Mouse (Mus musculus) forebrain, embryonic 11.5 days (tissue): ENCODE data around the gene Pcnp. TPM values are rescaled to one million over a fixed set of nuclear protein-coding genes. Genes with fewer than 3 reads are reported as not detected.

Experiments used
- ATAC-seq: fragments of 200-750 bp; cut with Nextera tagmentation; replicated peaks from 2 replicates; pipeline ENCODE4 v1.8.0; 2017; ENCODE audit warnings: moderate TSS enrichment; ENCODE audit not compliant: low FRiP score
- DNase-seq: peaks from one replicate; pipeline ENCODE4 v3.0.0-alpha.2; 2017; ENCODE audit warnings: low spot score
- H3K27ac ChIP-seq: fragments of 300-500 bp; sonication (generic); 2 replicates; pipeline ENCODE4 v1.5.1; 2014; ENCODE audit warnings: low read depth, low read length
- H3K27me3 ChIP-seq: fragments of 300-500 bp; sonication (generic); 2 replicates; pipeline ENCODE4 v1.6.1; 2014; ENCODE audit warnings: mild to moderate bottlenecking, low read length, mixed read lengths; ENCODE audit not compliant: control insufficient read depth, insufficient read depth
- H3K36me3 ChIP-seq: fragments of 300-500 bp; sonication (generic); 2 replicates; pipeline ENCODE4 v1.6.1; 2014; ENCODE audit warnings: mild to moderate bottlenecking, low read length, moderate library complexity, mixed read lengths; ENCODE audit not compliant: control insufficient read depth, insufficient read depth
- H3K4me1 ChIP-seq: fragments of 300-500 bp; sonication (generic); replicated peaks from 2 replicates; pipeline ENCODE4 v1.6.1; 2014; ENCODE audit warnings: low read length, mixed read lengths; ENCODE audit not compliant: control insufficient read depth, insufficient read depth
- H3K4me2 ChIP-seq: fragments of 300-500 bp; sonication (generic); 2 replicates; pipeline ENCODE4 v1.6.1; 2014; ENCODE audit warnings: low read depth, mild to moderate bottlenecking, low read length, moderate library complexity, mixed read lengths; ENCODE audit not compliant: severe bottlenecking
- H3K4me3 ChIP-seq: fragments of 300-500 bp; sonication (generic); 2 replicates; pipeline ENCODE4 v1.5.1; 2014; ENCODE audit warnings: low read depth, low read length
- H3K9ac ChIP-seq: fragments of 300-500 bp; sonication (generic); 2 replicates; pipeline ENCODE4 v1.6.1; 2014; ENCODE audit warnings: low read length
- H3K9me3 ChIP-seq: fragments of 300-500 bp; sonication (generic); 2 replicates; pipeline ENCODE4 v1.6.1; 2016; ENCODE audit warnings: low read length, mixed read lengths; ENCODE audit not compliant: control insufficient read depth
- WGBS: fragments of 180-500 bp; shearing (Covaris S2); extraction: QIAGEN DNeasy Blood & Tissue Kit; methylation state at CpG from one replicate; pipeline ENCODE4 v1.1.7; 2014; 5-methylcytosine and 5-hydroxymethylcytosine counted together
- polyA plus RNA-seq: library from polyadenylated mRNA; unstranded; fragments of >200 nt; fragmentation: Nextera tagmentation; extraction: Ambion mirVana; gene quantifications from 2 replicates; pipeline ENCODE4 v1.2.1, GENCODE M21; 2014

Pcnp gene
- polyA plus RNA-seq, 1 experiment from 2014 or later = 372 TPM

DNA sequence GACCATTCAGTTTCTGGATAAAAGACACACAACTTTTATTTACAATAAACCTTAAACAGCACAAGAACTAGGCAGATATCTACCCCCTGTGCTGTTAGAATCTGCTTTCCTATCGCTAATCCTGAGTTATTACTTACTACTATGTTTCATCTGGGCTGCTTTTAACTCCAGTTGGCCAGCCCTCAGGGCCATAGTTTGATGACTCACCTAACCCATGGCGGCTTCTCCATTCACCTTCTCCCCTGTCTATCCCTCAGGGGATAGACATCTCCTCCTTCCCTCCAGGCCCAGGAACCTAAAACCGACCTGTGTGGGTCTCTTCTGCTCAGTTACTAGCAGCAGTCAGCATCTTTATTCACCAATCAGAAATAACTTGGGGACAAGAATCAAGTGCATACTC is 43.5 kb downstream of the Pcnp start:
- peaks cover 4% of the 10 kb centered on the region; the same call in 1 of the 2 replicates for H3K36me3 ChIP-seq
- no peaks in the 10 kb centered on the region for H3K27me3 ChIP-seq
- H3K4me2 ChIP-seq = no peak overlapping the region
- no peak overlapping the region for H3K9ac ChIP-seq
- no peaks in the 10 kb centered on the region for H3K4me1 ChIP-seq
- no peak overlapping the region for H3K4me3 ChIP-seq
- WGBS = 93% methylated on average over 3 of the region's 3 CpGs
- H3K9me3 ChIP-seq = no peaks in the 10 kb centered on the region
- no peak for DNase-seq
- H3K27ac ChIP-seq = no peak overlapping the region
- no peak for ATAC-seq

GRCm38 (mm10) chr16:55974903-55975285 is 54.6 kb downstream of the Pcnp start:
- ATAC-seq (no peak), DNase-seq (no peak)
- H3K36me3 ChIP-seq = peaks cover 14% of the 10 kb centered on the region; the same call in 1 of the 2 replicates
- peak overlapping the region; percentile 60 for H3K4me2 ChIP-seq
- no peaks in the 10 kb centered on the region for H3K9me3 ChIP-seq
- 12% methylated on average over 14 of the region's 14 CpGs for WGBS
- H3K4me1 ChIP-seq = peaks cover 10% of the 10 kb centered on the region; the same call in 1 of the 2 replicates
- H3K4me3 ChIP-seq = peak overlapping the region; percentile 99
- H3K27ac ChIP-seq = no peak overlapping the region
- no peaks in the 10 kb centered on the region for H3K27me3 ChIP-seq
- H3K9ac ChIP-seq = peak overlapping the region; percentile 87

GRCm38 (mm10) chr16:55974256-55974902 is 55.2 kb downstream of the Pcnp start:
- no peaks in the 10 kb centered on the region for H3K9me3 ChIP-seq
- DNase-seq (peak; percentile 94), ATAC-seq (peak; percentile 86)
- H3K27me3 ChIP-seq = no peaks in the 10 kb centered on the region
- peak overlapping the region; percentile 87 for H3K9ac ChIP-seq
- peaks cover 10% of the 10 kb centered on the region; the same call in 1 of the 2 replicates for H3K4me1 ChIP-seq
- H3K36me3 ChIP-seq = peaks cover 14% of the 10 kb centered on the region; the same call in 1 of the 2 replicates
- peak overlapping the region; percentile 60 for H3K4me2 ChIP-seq
- whole genome bisulfite sequencing = 0% methylated on average over 52 of the region's 55 CpGs
- peak overlapping the region; percentile 99 for H3K4me3 ChIP-seq
- H3K27ac ChIP-seq = peak overlapping the region; percentile 77

DNA sequence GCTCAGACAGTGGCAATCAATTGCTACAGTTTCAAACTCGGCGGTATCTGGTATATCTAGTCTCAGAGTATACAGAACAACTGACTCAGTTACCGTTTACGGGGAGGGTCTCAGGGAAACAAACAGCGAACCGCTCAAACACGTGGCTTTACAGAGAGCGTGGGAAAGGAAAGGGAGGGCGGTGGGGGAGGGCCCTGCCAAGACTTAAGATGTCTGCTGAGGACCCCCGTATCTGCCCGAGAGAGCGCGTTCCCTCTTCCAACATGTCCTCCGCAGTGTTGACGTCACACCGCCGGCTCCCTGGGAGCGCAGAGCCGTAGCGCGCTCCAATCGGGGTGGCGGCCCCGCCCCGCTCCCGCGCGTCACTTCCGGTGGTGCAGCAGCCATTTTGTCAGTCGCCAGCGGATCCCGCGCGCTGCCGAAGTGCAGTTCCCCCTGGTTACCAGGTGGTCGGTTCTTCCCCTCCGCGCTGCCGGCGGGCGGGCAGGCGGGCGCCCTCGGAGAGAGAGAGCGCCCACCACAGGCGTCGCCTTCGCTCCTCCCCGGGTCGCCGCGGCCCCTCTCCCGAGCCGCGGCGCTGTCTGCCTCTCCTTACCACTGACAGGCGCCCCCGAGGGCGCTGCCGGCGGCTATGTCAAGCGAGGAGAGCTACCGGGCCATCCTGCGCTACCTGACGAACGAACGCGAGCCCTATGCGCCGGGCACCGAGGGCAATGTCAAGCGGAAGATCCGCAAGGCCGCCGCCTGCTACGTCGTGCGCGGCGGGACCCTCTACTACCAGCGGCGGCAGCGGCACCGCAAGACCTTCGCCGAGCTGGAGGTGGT is 55.9 kb downstream of the Pcnp start, which contains the start of gene Zbtb11:
Gene Zbtb11, plus strand, starts transcription at position 453 of the 825 bp plus-strand sequence.
- peak within 1 kb of the TSS; percentile 60 for H3K4me2 ChIP-seq
- H3K27ac ChIP-seq = peak within 1 kb of the TSS; percentile 77
- under 1% methylated on average over 78 of the region's 86 CpGs for WGBS
- no peaks in the 10 kb centered on the region for H3K27me3 ChIP-seq
- H3K4me1 ChIP-seq = peaks cover 10% of the 10 kb centered on the region; the same call in 1 of the 2 replicates
- peak within 1 kb of the TSS; percentile 87 for H3K9ac ChIP-seq
- no peaks in the 10 kb centered on the region for H3K9me3 ChIP-seq
- peak within 1 kb of the TSS; percentile 99 for H3K4me3 ChIP-seq
- peak; percentile 98 for ATAC-seq
- peak; percentile 100 for DNase-seq
- H3K36me3 ChIP-seq = peaks cover 14% of the 10 kb centered on the region; the same call in 1 of the 2 replicates

DNA sequence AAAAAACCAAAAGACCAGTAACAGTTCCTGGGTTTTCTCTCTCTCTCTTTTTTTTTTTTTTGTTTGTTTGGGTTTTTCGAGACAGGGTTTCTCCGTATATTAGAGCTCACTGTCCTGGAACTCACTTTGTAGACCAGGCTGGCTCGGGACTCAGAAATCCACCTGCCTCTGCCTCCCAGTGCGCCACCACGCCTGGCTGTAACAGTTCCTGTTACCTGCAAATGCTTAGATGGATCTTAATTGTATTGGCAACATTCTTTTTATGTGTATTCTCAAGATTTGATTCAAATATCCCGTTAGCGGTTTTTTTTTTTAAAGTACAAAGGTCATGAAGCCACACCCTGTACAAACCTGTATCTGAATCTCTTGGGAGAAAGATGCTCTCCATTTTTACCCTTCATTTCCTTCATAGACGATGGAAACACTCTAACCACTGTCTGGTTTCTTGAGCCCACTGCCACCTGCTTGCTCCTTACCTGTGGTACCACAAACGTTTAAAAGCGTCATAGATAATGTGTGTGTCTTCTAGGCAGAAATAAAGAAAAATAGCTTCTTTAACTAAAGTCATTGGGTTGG is 56.8 kb downstream of the Pcnp start:
- H3K27me3 ChIP-seq = no peaks in the 10 kb centered on the region
- DNase-seq (no peak), ATAC-seq (no peak)
- 0 out of 2 replicates have a peak overlapping the region, but pooled peaks have one; percentile 5 for H3K9ac ChIP-seq
- H3K4me2 ChIP-seq = peak overlapping the region; percentile 44
- WGBS = 59% methylated on average over 10 of the region's 10 CpGs
- H3K36me3 ChIP-seq = peaks cover 14% of the 10 kb centered on the region; the same call in 1 of the 2 replicates
- peak overlapping the region; percentile 99; the same call in 1 of the 2 replicates for H3K4me3 ChIP-seq
- H3K4me1 ChIP-seq = peaks cover 10% of the 10 kb centered on the region; the same call in 1 of the 2 replicates
- H3K27ac ChIP-seq = peak overlapping the region; percentile 34; the same call in 1 of the 2 replicates
- H3K9me3 ChIP-seq = no peaks in the 10 kb centered on the region

GRCm38 (mm10) chr16:55971735-55972615 is 57.6 kb downstream of the Pcnp start:
- WGBS = 85% methylated on average over 6 of the region's 6 CpGs

GRCm38 (mm10) chr16:55970416-55970815 is 59.1 kb downstream of the Pcnp start:
- no peaks in the 10 kb centered on the region for H3K9me3 ChIP-seq
- no peak overlapping the region for H3K27ac ChIP-seq
- WGBS = 91% methylated on average over 5 of the region's 5 CpGs
- H3K27me3 ChIP-seq = no peaks in the 10 kb centered on the region
- H3K4me2 ChIP-seq = no peak overlapping the region
- no peak overlapping the region for H3K4me3 ChIP-seq
- H3K36me3 ChIP-seq = peaks cover 14% of the 10 kb centered on the region; the same call in 1 of the 2 replicates
- DNase-seq (peak; percentile 21), ATAC-seq (no peak)
- peaks cover 14% of the 10 kb centered on the region for H3K4me1 ChIP-seq
- no peak overlapping the region for H3K9ac ChIP-seq

More at GRCm38 (mm10) chr16:55971735-55972615, 57.6 kb downstream of the Pcnp start:
- H3K27ac ChIP-seq = no peak overlapping the region
- H3K4me3 ChIP-seq = no peak overlapping the region
- H3K27me3 ChIP-seq = no peaks in the 10 kb centered on the region
- DNase-seq (peak; percentile 44), ATAC-seq (no peak)
- no peak overlapping the region for H3K4me2 ChIP-seq
- no peak overlapping the region for H3K9ac ChIP-seq
- peaks cover 14% of the 10 kb centered on the region; the same call in 1 of the 2 replicates for H3K36me3 ChIP-seq
- H3K9me3 ChIP-seq = no peaks in the 10 kb centered on the region
- peaks cover 14% of the 10 kb centered on the region for H3K4me1 ChIP-seq
